Mouse (Mus musculus): Measurements from ENCODE around the gene Gpx2.

DNA sequence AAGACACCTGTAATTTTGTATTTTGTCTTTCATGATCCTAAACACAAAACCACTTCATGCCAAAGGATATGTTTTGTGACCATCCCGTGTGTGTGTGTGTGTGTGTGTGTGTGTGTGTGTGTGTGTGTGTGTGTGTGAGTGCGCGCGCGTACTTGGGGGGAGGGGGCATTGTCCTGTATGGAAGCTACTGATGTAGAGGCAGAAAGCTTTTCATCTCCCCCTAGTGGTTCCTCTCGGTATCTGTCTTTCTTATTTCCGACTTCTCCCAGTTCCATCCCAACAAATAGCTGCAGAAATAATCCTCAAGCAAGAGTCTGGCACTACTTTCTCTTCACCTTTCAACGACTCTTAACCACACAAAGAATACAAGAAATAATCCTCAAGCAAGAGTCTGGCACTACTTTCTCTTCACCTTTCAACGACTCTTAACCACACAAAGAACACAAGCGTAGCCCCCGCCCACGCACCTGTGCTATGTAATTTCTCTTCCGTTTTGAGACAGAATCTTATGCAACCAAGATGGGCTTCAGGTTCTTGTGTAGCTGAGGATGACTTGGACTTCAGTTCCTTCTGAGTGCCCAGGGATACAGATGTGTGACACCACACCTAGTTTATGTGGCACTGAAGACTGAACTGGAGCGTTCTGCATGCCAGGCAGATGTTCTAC, 42.6 kb downstream of the Gpx2 start:
- no peak for TF ChIP-seq ZC3H11A (IDR thresholded peaks at IDR 0.05; ENCODE audit: borderline replicate concordance, low read depth, low read length)
- TF ChIP-seq HCFC1 (IDR thresholded peaks at IDR 0.05; ENCODE audit: borderline replicate concordance, insufficient read depth, low read length) = no peak
